Mouse (Mus musculus) embryonic facial prominence, embryonic 12.5 days (tissue): Measurements from ENCODE around the gene Gstz1. TPM values are rescaled to one million over a fixed set of nuclear protein-coding genes. Genes with fewer than 3 reads are reported as not detected.
A peak's percentile ranks its signal among the peaks of the same experiment; 100 is the strongest.
"Not testable (repeated sequence)": the region's sequence is repeated elsewhere in the genome, so short reads cannot be mapped to it uniquely, and the experiment has no call there.

ENCODE experiments used
- ATAC-seq: fragments of 200-750 bp; cut with Nextera tagmentation; 2 replicates; pipeline ENCODE4 v1.8.0; 2017; ENCODE audit not compliant: insufficient number of reproducible peaks, insufficient read depth, low FRiP score, low TSS enrichment
- H3K27ac ChIP-seq: fragments of 300-500 bp; sonication (generic); 2 replicates; pipeline ENCODE4 v1.5.1; 2016; ENCODE audit warnings: mild to moderate bottlenecking
- H3K27me3 ChIP-seq: fragments of 300-500 bp; sonication (generic); 2 replicates; pipeline ENCODE4 v1.6.1; 2016; ENCODE audit warnings: mild to moderate bottlenecking, moderate library complexity
- H3K36me3 ChIP-seq: fragments of 300-500 bp; sonication (generic); 2 replicates; pipeline ENCODE4 v1.6.1; 2016; ENCODE audit warnings: mild to moderate bottlenecking
- H3K4me1 ChIP-seq: fragments of 300-500 bp; sonication (generic); 2 replicates; pipeline ENCODE4 v1.6.1; 2016
- H3K4me2 ChIP-seq: fragments of 300-500 bp; sonication (generic); replicated peaks from 2 replicates; pipeline ENCODE4 v1.6.1; 2016; ENCODE audit warnings: mild to moderate bottlenecking, moderate library complexity
- H3K4me3 ChIP-seq: fragments of 300-500 bp; sonication (generic); 2 replicates; pipeline ENCODE4 v1.5.1; 2016; ENCODE audit warnings: mild to moderate bottlenecking
- H3K9ac ChIP-seq: fragments of 300-500 bp; sonication (generic); 2 replicates; pipeline ENCODE4 v1.6.1; 2016; ENCODE audit warnings: mild to moderate bottlenecking, moderate library complexity
- H3K9me3 ChIP-seq: fragments of 300-500 bp; sonication (generic); 2 replicates; pipeline ENCODE4 v1.6.1; 2016; ENCODE audit warnings: mild to moderate bottlenecking, moderate library complexity
- WGBS: fragments of 180-500 bp; shearing (Covaris S2); methylation state at CpG from one replicate; pipeline ENCODE4 v1.1.7; 2016; 5-methylcytosine and 5-hydroxymethylcytosine counted together
- polyA plus RNA-seq: library from polyadenylated mRNA; unstranded; fragments of >200 nt; fragmentation: Nextera tagmentation; extraction: Ambion mirVana; gene quantifications from 2 replicates; pipeline ENCODE4 v1.2.1, GENCODE M21; 2016

Gene Gstz1
- polyA plus RNA-seq, 1 experiment from 2014 or later = 32.5 TPM

DNA sequence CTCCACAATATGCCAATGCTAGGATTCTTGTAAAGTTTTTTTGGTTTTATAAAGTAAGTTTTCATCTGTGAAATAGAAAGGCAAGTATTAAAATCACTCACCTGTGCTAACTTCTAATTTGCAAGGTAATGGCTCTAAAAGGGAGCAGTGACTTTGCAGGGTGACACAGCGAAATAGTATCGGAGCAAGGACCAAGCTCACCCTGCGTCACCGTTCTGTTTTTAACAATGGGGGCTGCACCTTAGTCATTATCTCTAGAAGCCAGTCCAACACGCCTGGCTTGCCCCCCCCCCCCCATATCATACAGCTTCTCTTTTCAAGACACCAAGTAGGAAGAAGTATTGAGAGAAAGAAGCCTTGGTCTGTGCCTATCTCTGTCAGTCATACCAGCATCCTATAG is 13.8 kb downstream of the Gstz1 start:
- H3K4me1 ChIP-seq = no peaks in the 10 kb centered on the region
- 88% methylated on average over 5 of the region's 5 CpGs for WGBS

DNA sequence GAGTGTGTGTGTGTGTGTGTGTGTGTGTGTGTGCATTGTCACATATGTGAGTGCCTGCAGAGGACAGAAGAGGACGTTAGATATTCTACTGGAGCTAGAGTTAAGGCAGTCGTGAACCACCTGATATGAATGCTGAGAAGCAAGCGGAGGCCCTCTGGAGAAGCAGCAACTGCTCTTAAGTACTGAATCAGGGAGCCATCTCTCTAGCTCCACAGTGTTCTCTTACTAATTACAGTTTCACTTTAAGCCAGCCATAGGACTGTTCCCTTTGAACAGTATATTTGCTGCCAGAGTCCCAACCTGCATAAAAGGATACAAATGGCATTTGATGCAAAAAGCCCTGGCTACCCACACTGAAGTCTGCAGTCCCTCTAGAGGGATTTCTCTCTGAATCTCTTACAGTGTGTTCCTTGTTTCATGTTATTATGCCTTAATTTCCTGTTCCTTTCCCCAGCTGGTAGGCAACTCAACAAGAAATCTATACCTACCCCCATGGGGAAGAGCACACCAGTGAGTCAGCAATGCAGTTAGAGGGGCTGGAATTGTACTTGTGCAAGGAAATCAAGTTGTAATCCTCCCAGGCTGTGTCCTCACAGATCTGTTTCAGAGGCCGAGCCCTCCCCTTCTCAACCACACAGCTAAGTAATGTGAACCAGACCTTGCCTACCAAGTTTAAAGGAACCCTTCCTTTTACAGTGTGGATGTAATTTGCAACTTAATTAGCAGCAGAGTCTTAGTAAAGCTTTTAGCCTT is 28.4 kb downstream of the Gstz1 start:
- Histone ChIP-seq H3K9me3 (no peaks in the 10 kb centered on the region), H3K27ac (peak overlapping the region; percentile 72), H3K4me2 (0 out of 2 replicates have a peak overlapping the region, but pooled peaks have one; percentile 2), H3K36me3 (peaks cover 10% of the 10 kb centered on the region), H3K4me3 (no peak overlapping the region), H3K27me3 (no peaks in the 10 kb centered on the region), H3K4me1 (peaks cover 31% of the 10 kb centered on the region), H3K9ac (no peak overlapping the region)
- peak; percentile 85 for ATAC-seq
- 33% methylated on average over 4 of the region's 4 CpGs for WGBS

More for the DNA sequence above, 13.8 kb downstream of the Gstz1 start:
- H3K4me2 ChIP-seq = no peak overlapping the region
- H3K4me3 ChIP-seq = no peak overlapping the region
- no peaks in the 10 kb centered on the region for H3K27me3 ChIP-seq
- ATAC-seq = no peak
- H3K36me3 ChIP-seq = peaks cover 19% of the 10 kb centered on the region
- no peaks in the 10 kb centered on the region for H3K9me3 ChIP-seq
- no peak overlapping the region for H3K27ac ChIP-seq
- no peak overlapping the region for H3K9ac ChIP-seq

DNA sequence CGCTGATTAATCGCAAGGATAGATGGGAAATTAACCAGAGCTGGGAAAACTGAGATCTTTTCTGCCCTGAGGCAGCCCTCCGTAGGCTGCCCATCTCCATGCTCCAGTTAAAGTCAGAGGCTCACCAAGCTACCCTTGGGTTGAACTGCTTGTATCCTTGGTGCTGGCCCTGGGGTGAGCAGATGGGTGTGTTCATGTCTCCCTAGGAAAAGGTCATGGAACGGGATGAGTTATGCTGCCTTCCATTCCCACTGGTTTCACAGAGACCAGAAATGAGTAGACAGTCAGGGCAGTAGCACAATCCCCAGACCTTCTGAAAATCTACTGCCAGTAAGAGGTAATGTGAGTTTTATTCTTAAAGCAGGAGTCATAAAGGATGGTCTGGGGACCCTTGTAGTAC is 30.7 kb downstream of the Gstz1 start:
- no peak overlapping the region for H3K4me3 ChIP-seq
- no peaks in the 10 kb centered on the region for H3K36me3 ChIP-seq
- H3K4me2 ChIP-seq = no peak overlapping the region
- no peak overlapping the region for H3K9ac ChIP-seq
- no peak for ATAC-seq
- H3K9me3 ChIP-seq = no peaks in the 10 kb centered on the region
- no peak overlapping the region for H3K27ac ChIP-seq
- WGBS = 92% methylated on average over 4 of the region's 4 CpGs
- H3K27me3 ChIP-seq = no peaks in the 10 kb centered on the region
- peaks cover 31% of the 10 kb centered on the region for H3K4me1 ChIP-seq

DNA sequence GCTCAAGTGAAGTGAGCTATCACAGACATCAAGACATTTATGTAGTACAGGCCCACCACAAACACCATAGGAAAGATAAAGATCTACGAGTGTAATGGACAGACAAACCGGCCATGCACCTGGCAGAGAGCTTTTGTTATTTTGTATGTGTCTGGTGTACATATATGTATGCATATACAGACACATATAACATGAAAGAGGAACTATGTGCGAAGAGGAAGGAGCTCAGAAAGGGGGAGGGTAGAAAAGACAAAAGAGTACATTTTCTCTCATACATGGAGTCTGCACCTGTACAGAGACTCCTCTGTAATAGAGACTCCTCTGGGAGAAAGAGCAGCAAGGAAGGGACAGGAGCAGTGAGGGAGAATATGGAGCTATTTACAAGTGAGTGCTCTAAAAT is 46.0 kb downstream of the Gstz1 start:
- Histone ChIP-seq H3K9me3 (no peaks in the 10 kb centered on the region), H3K4me2 (no peak overlapping the region), H3K4me3 (no peak overlapping the region), H3K27me3 (no peaks in the 10 kb centered on the region), H3K36me3 (no peaks in the 10 kb centered on the region), H3K27ac (no peak overlapping the region), H3K4me1 (0 out of 2 replicates have a peak, but pooled peaks cover 6% of the 10 kb centered on the region), H3K9ac (no peak overlapping the region)
- no peak for ATAC-seq
- WGBS = 87% methylated on average over 3 of the region's 3 CpGs

DNA sequence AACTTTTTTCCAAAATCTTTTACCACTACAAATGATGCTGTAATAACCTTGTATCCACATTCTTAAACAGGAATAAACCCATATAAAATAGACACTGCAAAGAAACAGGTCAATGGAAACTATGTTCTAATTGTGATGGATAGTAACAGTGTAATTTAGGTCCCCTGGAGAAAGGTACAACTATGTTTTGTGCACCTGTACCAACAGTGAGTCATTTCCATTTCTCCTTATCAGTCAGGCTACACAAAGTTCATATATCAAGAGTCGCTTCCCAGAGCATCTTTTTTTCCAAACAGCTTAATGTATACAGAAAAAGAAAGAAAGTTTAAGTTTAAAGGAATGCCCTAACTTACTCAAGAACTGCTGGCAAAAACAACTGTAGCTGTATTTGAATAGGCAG is 48.1 kb downstream of the Gstz1 start:
- Histone ChIP-seq H3K27me3 (no peaks in the 10 kb centered on the region), H3K27ac (no peak overlapping the region), H3K4me3 (no peak overlapping the region), H3K9ac (no peak overlapping the region), H3K36me3 (no peaks in the 10 kb centered on the region), H3K4me2 (no peak overlapping the region), H3K4me1 (peaks cover 15% of the 10 kb centered on the region; the same call in 1 of the 2 replicates), H3K9me3 (no peaks in the 10 kb centered on the region)
- WGBS = 75% methylated on average over 1 of the region's 1 CpGs
- ATAC-seq = no peak

DNA sequence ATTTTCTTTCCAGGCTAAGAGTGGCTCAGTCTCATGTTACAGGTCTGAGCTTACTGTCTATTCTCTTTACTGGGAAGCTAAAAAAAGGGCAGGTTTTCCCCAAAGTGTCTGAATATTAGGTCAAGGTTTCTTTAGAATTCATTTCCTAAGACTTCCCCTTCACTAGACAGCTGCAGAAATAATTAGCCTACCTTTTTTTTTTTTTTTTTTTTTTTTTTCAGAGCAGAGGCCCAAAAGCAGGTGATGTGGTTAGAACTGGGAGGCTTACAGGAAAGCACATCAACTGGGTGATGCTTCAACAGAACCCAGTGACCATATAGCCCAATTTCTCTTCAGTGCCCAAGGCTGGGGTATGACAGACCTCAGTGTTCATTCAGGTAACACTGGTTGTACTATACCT is 49.3 kb downstream of the Gstz1 start:
- H3K4me1 ChIP-seq = peaks cover 15% of the 10 kb centered on the region; the same call in 1 of the 2 replicates
- no peak overlapping the region for H3K27ac ChIP-seq
- no peak overlapping the region for H3K4me3 ChIP-seq
- H3K9ac ChIP-seq = no peak overlapping the region
- H3K27me3 ChIP-seq = no peaks in the 10 kb centered on the region
- no peak for ATAC-seq
- H3K4me2 ChIP-seq = no peak overlapping the region
- no peaks in the 10 kb centered on the region for H3K36me3 ChIP-seq
- no peaks in the 10 kb centered on the region for H3K9me3 ChIP-seq

DNA sequence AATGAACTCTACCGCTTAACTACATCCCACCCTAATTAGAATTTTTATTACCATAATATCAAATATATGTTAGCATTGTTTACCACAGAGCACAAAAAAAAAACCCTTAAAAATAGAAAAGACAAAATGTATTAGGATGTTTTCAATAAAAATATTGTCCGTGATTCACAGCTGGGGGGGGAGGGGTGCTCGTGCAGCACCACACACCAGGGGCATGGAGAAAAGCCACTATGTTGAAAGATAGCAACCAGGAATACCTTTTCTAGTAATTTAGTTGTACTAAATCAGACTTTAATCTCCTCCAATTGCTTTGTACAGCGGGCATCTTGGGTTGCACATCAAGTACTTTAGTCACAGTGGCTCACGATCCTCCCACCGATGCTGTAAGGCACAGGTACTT is 51.8 kb downstream of the Gstz1 start:
- Histone ChIP-seq H3K36me3 (no peaks in the 10 kb centered on the region), H3K4me3 (peak overlapping the region; percentile 87), H3K4me2 (peak overlapping the region; percentile 74), H3K9ac (0 out of 2 replicates have a peak overlapping the region, but pooled peaks have one; percentile 82), H3K9me3 (no peaks in the 10 kb centered on the region), H3K4me1 (peaks cover 15% of the 10 kb centered on the region; the same call in 1 of the 2 replicates), H3K27me3 (0 out of 2 replicates have a peak, but pooled peaks cover 2% of the 10 kb centered on the region), H3K27ac (no peak overlapping the region)
- WGBS = 42% methylated on average over 6 of the region's 6 CpGs
- ATAC-seq = no peak

DNA sequence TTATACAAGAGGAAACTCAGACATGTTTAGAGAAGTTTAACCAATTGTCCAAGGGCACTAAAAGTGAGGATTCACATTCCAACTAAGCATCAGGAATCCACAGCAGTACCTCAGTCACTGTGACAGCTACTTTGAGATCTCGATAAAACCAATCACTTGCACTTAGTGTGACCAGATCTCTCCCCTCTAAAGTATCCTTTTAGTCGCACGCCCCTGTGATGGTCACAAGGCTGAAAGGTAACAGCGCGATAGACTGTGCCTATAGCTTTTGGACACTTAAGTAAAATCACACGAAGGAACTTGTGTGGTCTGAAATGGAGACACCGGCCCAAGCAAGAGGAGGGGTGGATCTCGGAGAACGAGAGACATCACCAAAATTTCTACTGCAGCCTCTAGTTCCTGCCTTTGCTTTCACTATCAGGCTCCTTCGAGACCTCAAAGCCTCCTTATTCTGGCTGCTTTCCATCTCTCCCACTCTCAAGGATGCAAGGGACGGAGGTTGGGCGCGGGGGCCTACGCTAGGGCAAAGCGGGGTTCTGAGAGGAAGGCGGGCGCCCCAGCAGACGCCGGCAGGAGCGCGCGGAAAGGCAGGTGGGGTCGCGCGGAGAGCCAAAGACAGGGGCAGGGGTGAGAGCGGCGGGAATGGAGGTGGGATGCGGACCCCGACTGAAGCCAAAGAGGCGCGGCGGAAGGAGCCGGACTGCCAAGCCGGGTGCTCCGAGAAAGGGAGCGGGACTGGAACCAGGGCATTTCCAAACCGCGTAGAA is 52.4 kb downstream of the Gstz1 start, which contains the start of gene Samd15:
Gene Samd15 (plus strand): TSS at position 518 of the 767 bp plus-strand sequence.
- Histone ChIP-seq H3K4me3 (peak within 1 kb of the TSS; percentile 87), H3K36me3 (no peaks in the 10 kb centered on the region), H3K27me3 (0 out of 2 replicates have a peak, but pooled peaks cover 2% of the 10 kb centered on the region), H3K9ac (peak within 1 kb of the TSS; percentile 82), H3K4me2 (peak within 1 kb of the TSS; percentile 74), H3K27ac (peak within 1 kb of the TSS; percentile 80), H3K9me3 (no peaks in the 10 kb centered on the region), H3K4me1 (peaks cover 15% of the 10 kb centered on the region; the same call in 1 of the 2 replicates)
- ATAC-seq = no peak; the same call in 1 of the 2 replicates
- WGBS = under 1% methylated on average over 38 of the region's 38 CpGs

DNA sequence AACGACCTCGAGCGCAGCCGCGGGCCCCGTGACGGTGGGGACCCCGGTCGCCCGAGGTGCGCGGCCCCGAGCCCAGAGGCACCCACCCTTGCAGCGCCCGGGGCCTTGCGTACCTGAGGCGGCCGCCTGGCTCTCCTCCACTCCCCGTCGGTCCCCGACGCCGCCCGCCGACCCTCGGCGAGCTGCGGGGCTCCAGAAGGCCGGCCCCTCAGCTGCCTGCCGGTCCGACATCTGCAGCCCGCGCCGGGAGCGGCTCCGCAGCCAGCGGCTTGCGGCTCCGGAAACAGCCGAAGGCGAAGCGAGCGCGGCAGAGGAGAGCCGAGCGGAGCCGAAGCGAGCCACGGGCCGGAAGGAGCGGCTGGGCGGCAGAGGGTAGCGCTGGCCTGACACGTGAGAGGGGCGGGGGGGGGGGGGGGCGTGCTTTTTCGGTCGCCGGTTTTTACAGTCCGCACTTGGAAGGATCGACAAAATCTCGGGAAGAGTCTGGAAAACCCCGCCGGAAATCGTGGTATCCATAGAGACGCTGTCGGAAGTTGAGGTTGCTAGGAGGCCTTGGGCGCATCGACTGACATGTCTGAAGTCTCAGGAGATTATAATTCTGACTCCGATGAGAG is 53.1 kb downstream of the Gstz1 start, which contains the start of gene Tmed8:
Gene Tmed8 (minus strand): TSS at position 482 of the 614 bp plus-strand sequence.
- Histone ChIP-seq H3K27ac (peak within 1 kb of the TSS; percentile 80), H3K4me3 (peak within 1 kb of the TSS; percentile 87), H3K9ac (peak within 1 kb of the TSS; percentile 82), H3K4me2 (peak within 1 kb of the TSS; percentile 74), H3K36me3 (no peaks in the 10 kb centered on the region), H3K4me1 (peaks cover 15% of the 10 kb centered on the region; the same call in 1 of the 2 replicates), H3K27me3 (0 out of 2 replicates have a peak, but pooled peaks cover 2% of the 10 kb centered on the region), H3K9me3 (no peaks in the 10 kb centered on the region)
- WGBS = under 1% methylated on average over 61 of the region's 70 CpGs
- ATAC-seq = peak; percentile 90

DNA sequence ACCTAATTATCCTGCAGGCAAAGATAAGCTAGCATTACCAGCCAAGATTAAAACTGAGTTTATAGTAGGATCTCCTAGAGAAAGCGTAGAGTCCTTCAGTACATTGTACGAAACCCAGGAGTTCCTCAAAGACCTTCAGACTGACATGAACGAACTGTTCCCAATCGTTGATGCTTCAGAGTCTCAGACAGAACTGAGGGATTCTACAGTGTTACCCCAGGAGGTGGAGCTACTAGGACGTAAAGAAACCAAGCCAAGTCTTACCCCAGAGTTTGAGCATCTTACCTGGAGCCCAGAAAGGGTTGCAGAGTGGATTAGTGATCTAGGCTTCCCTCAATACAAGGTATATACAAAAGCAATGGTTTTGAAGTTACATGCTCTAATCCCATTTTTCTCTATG is 54.7 kb downstream of the Gstz1 start:
- Histone ChIP-seq H3K4me1 (peaks cover 15% of the 10 kb centered on the region; the same call in 1 of the 2 replicates), H3K4me3 (no peak overlapping the region), H3K27me3 (0 out of 2 replicates have a peak, but pooled peaks cover 2% of the 10 kb centered on the region), H3K36me3 (no peaks in the 10 kb centered on the region), H3K4me2 (no peak overlapping the region), H3K9ac (no peak overlapping the region), H3K9me3 (no peaks in the 10 kb centered on the region), H3K27ac (no peak overlapping the region)
- 74% methylated on average over 5 of the region's 5 CpGs for WGBS
- ATAC-seq = no peak

DNA sequence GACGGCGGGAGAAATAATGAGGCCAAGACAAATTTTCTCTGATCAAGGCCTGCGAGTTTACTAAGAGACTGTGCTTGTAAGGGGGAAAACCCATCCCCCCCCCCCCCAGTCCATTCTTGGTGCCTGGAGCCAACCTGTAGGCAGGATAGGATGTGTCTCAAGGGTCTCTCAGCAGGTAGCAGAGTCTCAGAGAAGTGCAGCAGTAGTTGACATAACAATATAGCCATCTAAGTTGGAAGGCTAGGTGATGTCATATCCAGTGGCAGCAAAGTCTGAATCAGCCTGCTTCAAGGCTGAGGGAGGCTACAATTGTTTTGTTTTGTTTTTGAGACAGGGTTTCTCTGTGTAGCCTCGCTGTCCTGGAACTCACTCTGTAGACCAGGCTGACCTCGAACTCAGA is 58.8 kb downstream of the Gstz1 start:
- H3K9me3 ChIP-seq, H3K4me3 ChIP-seq, H3K36me3 ChIP-seq, ATAC-seq, H3K4me2 ChIP-seq, H3K9ac ChIP-seq, H3K27me3 ChIP-seq, H3K27ac ChIP-seq, H3K4me1 ChIP-seq: not testable (repeated sequence)
- 86% methylated on average over 5 of the region's 5 CpGs for WGBS
